Mouse (Mus musculus) lung, postnatal 0 days (tissue): Measurements from ENCODE around the gene Sumf2. TPM values are rescaled to one million over a fixed set of nuclear protein-coding genes. Genes with fewer than 3 reads are reported as not detected.
"Not testable (repeated sequence)": the region's sequence is repeated elsewhere in the genome, so short reads cannot be mapped to it uniquely, and the experiment has no call there.

Experiments used
- ATAC-seq: fragments of 200-750 bp; cut with Nextera tagmentation; 2 replicates; pipeline ENCODE4 v1.8.0; 2017; ENCODE audit warnings: moderate library complexity
- DNase-seq: peaks from one replicate; pipeline ENCODE4 v3.0.0-alpha.2; 2016; ENCODE audit warnings: low spot score
- H3K27ac ChIP-seq: fragments of 300-500 bp; sonication (generic); 2 replicates; pipeline ENCODE4 v1.5.1; 2014; ENCODE audit warnings: antibody characterized with exemption, mild to moderate bottlenecking, low read length, mixed read lengths
- H3K27me3 ChIP-seq: fragments of 300-500 bp; sonication (generic); replicated peaks from 2 replicates; pipeline ENCODE4 v1.6.1; 2014; ENCODE audit warnings: low read length, mixed read lengths; ENCODE audit not compliant: insufficient read depth
- H3K36me3 ChIP-seq: fragments of 300-500 bp; sonication (generic); 2 replicates; pipeline ENCODE4 v1.6.1; 2014; ENCODE audit warnings: low read length, mixed read lengths; ENCODE audit not compliant: insufficient read depth
- H3K4me1 ChIP-seq: fragments of 300-500 bp; sonication (generic); 2 replicates; pipeline ENCODE4 v1.6.1; 2014; ENCODE audit warnings: antibody characterized with exemption, low read depth, low read length, mixed read lengths; ENCODE audit not compliant: insufficient read depth
- H3K4me2 ChIP-seq: fragments of 300-500 bp; sonication (generic); replicated peaks from 2 replicates; pipeline ENCODE4 v1.6.1; 2014; ENCODE audit warnings: low read depth, mild to moderate bottlenecking, low read length, moderate library complexity, mixed read lengths
- H3K4me3 ChIP-seq: fragments of 300-500 bp; sonication (generic); 2 replicates; pipeline ENCODE4 v1.5.1; 2014; ENCODE audit warnings: low read depth, low read length
- H3K9ac ChIP-seq: fragments of 300-500 bp; sonication (generic); replicated peaks from 2 replicates; pipeline ENCODE4 v1.6.1; 2014; ENCODE audit warnings: low read depth, mild to moderate bottlenecking
- H3K9me3 ChIP-seq: fragments of 300-500 bp; sonication (generic); 2 replicates; pipeline ENCODE4 v1.6.1; 2016; ENCODE audit warnings: low read length, mixed read lengths
- CTCF ChIP-seq: IDR thresholded peaks from 2 replicates; pipeline ENCODE4 v1.5.1; 2016; ENCODE audit warnings: antibody characterized with exemption, mild to moderate bottlenecking
- EP300 ChIP-seq: IDR thresholded peaks from 2 replicates; pipeline ENCODE4 v1.6.1; 2016; ENCODE audit warnings: antibody characterized with exemption, mild to moderate bottlenecking, control low read depth
- WGBS: fragments of 180-500 bp; shearing (Covaris S2); extraction: QIAGEN DNeasy Blood & Tissue Kit; methylation state at CpG from one replicate; pipeline ENCODE4 v1.1.7; 2014; 5-methylcytosine and 5-hydroxymethylcytosine counted together
- polyA plus RNA-seq: library from polyadenylated mRNA; unstranded; fragments of >200 nt; fragmentation: Nextera tagmentation; extraction: Ambion mirVana; gene quantifications from 2 replicates; pipeline ENCODE4 v1.2.1, GENCODE M21; 2015

Gene Sumf2
- polyA plus RNA-seq, 1 experiment from 2014 or later = 25.5 TPM

DNA sequence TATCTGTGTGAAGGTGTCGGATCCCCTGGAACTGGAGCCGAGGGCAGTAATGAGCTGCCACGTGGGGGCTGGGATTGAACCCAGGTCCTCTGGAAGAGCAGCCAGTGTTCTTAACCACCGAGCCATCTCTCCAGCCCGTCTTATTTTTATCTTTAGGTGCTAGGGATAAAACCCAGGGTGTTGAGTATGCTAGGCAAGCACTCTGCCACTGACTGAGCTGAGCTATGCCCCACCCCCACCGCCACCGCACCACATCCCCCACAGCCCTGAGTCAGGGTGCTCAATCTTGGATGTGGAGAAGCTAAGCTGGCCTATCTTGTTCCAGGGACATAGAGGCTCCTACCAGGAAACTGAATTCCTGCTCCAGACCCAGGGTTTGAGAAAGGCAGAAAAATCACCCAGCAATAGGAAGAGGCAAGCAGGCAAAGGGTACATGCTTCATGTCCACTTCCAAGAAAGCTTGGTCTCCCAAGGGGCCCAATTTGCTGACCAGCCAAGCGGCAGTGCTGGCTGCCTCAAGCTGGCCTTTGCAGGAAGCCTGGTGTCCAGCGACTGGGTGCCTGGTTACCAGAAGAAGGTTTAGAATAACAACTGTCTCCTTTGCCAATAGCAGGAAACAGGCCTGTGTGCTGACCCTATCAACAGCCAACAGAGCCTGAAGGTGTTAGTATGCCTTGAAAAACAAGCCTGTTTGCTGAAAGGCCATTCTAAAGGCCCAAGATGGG is 31.1 kb downstream of the Sumf2 start:
- DNase-seq = no peak
- 61% methylated on average over 9 of the region's 9 CpGs for WGBS

DNA sequence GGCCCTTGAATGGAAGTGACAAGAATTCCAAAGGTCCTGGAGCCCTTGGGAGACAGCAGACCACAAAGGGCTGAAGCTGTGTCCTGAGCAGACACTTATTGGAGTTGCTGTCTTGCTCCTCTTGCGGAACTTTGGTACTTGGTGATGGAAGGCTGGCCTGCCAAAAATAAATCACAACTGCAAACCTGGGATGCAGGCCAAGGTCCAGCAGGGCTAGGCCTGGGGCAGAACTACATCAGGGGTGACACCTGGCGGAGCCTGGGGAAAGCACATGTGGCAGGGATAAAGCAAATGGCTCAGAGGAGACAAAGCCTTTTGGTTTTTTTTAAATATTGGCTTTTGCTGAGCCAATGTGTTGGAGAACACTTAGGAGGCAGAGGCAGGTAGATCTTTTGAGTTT is 32.2 kb downstream of the Sumf2 start:
- H3K27me3 ChIP-seq = no peaks in the 10 kb centered on the region
- H3K9me3 ChIP-seq = no peaks in the 10 kb centered on the region
- no peak overlapping the region for H3K4me3 ChIP-seq
- no peak overlapping the region for H3K27ac ChIP-seq
- no peak overlapping the region for H3K4me2 ChIP-seq
- ATAC-seq (peak; percentile 71), DNase-seq (peak; percentile 70)
- WGBS = 41% methylated on average over 2 of the region's 2 CpGs
- no peaks in the 10 kb centered on the region for H3K4me1 ChIP-seq
- peaks cover 15% of the 10 kb centered on the region for H3K36me3 ChIP-seq
- H3K9ac ChIP-seq = no peak overlapping the region
- TF ChIP-seq EP300 (no peak), CTCF (peak; percentile 72)

More for the DNA sequence above, 31.1 kb downstream of the Sumf2 start:
- Histone ChIP-seq H3K27ac (no peak overlapping the region), H3K4me2 (no peak overlapping the region), H3K9ac (no peak overlapping the region), H3K27me3 (no peaks in the 10 kb centered on the region), H3K4me3 (no peak overlapping the region), H3K4me1 (no peaks in the 10 kb centered on the region), H3K36me3 (peaks cover 10% of the 10 kb centered on the region; the same call in 1 of the 2 replicates), H3K9me3 (no peaks in the 10 kb centered on the region)
- TF ChIP-seq CTCF = no peak
- TF ChIP-seq EP300 = no peak
- no peak for ATAC-seq

DNA sequence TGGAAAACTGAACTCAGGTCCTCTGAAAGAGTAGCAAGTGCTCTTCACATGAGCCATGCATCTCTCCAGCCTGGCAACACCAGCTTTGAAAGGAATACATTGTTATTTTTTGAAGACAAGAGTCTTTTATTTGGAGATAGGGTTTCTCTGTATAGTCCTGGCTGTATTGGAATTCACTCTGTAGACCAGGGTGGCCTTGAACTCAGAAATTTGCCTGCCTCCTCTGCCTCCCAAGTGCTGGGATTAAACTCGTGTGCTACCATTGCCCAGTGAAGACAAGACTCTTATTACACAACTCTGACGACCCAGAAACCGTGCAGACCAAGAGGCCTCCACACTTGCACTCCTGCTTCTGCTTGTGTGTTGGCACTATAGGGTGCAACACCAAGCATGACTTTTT is 33.1 kb downstream of the Sumf2 start:
- no peak for DNase-seq
- no peak overlapping the region for H3K27ac ChIP-seq
- 61% methylated on average over 3 of the region's 3 CpGs for WGBS
- no peak for TF ChIP-seq EP300
- TF ChIP-seq CTCF = no peak
- no peaks in the 10 kb centered on the region for H3K27me3 ChIP-seq
- H3K4me2 ChIP-seq = no peak overlapping the region
- no peak overlapping the region for H3K4me3 ChIP-seq
- H3K9me3 ChIP-seq = no peaks in the 10 kb centered on the region
- H3K4me1 ChIP-seq = no peaks in the 10 kb centered on the region
- H3K36me3 ChIP-seq = peaks cover 19% of the 10 kb centered on the region
- no peak overlapping the region for H3K9ac ChIP-seq
- ATAC-seq = no peak

DNA sequence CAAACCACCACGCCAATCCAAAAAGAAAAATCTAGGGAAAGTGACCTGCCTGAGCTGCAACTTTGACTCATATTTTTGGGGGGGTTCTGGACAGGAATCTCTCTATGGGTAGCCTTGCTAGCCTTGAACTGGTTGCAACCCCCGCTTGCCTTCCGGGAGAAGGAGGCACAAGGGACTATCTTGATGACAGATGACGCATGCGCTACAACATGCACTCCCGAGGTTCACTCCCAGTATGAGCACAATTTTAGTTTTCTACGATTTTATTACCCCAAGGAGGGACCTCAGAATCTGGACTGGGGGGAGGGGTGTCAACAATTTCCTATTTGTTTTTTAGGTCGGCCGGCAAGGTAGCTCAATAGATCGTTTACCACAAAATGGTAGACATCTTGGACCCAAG is 39.5 kb downstream of the Sumf2 start:
- TF ChIP-seq EP300 (no peak), CTCF (no peak)
- H3K27ac ChIP-seq = peak overlapping the region; percentile 94
- peak overlapping the region; percentile 66; the same call in 1 of the 2 replicates for H3K9ac ChIP-seq
- peaks cover 9% of the 10 kb centered on the region; the same call in 1 of the 2 replicates for H3K36me3 ChIP-seq
- no peaks in the 10 kb centered on the region for H3K27me3 ChIP-seq
- H3K9me3 ChIP-seq = no peaks in the 10 kb centered on the region
- DNase-seq = peak; percentile 15
- peak overlapping the region; percentile 68 for H3K4me2 ChIP-seq
- ATAC-seq = no peak
- no peaks in the 10 kb centered on the region; the same call in 1 of the 2 replicates for H3K4me1 ChIP-seq
- H3K4me3 ChIP-seq = peak overlapping the region; percentile 61
- WGBS = 25% methylated on average over 10 of the region's 10 CpGs

DNA sequence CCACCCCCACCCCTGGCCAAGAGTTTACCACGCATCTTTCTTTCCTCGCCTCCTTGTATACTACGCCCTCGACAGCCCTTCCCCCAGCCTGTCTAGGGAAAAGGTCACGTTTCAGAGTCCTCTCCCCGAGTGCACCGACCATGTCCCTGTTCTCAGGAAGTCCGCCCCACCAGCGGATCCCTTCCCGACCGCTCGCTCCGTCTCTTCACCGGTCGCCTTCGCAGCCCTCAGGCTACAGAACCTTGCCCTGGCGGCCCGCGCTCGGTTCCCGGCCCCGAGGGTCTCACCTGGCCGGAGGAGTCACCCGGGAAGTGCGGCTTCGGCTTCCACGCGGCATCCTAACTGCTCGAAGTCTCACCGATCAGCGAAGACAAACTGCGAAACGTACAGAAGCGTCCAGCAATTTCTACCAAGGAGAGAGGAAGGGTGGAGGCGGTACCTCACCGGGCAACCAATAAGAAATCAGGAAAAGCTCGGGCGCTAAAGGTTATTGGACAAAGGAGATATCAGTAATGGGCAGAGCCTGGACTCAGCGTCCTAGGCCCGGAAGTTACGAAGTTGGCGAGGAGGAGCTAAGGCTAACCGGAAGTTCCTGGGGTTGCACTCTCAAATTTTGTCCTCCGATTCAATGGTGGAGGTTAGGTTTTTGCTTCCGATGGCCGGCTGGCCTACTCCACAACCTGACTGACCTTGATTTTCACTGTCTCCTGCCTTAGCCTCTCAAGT is 40.3 kb downstream of the Sumf2 start, which contains the start of gene Chchd2:
Gene Chchd2 (minus strand): TSS at position 560 of the 726 bp plus-strand sequence.
- Histone ChIP-seq H3K4me3 (peak within 1 kb of the TSS; percentile 61), H3K9ac (peak within 1 kb of the TSS; percentile 66), H3K4me2 (peak within 1 kb of the TSS; percentile 68), H3K27ac (peak within 1 kb of the TSS; percentile 94), H3K27me3 (no peaks in the 10 kb centered on the region), H3K9me3 (no peaks in the 10 kb centered on the region), H3K36me3 (peaks cover 9% of the 10 kb centered on the region; the same call in 1 of the 2 replicates), H3K4me1 (no peaks in the 10 kb centered on the region; the same call in 1 of the 2 replicates)
- under 1% methylated on average over 45 of the region's 46 CpGs for WGBS
- ATAC-seq = peak; percentile 100
- peak; percentile 76 for TF ChIP-seq EP300
- TF ChIP-seq CTCF = no peak
- peak; percentile 99 for DNase-seq

DNA sequence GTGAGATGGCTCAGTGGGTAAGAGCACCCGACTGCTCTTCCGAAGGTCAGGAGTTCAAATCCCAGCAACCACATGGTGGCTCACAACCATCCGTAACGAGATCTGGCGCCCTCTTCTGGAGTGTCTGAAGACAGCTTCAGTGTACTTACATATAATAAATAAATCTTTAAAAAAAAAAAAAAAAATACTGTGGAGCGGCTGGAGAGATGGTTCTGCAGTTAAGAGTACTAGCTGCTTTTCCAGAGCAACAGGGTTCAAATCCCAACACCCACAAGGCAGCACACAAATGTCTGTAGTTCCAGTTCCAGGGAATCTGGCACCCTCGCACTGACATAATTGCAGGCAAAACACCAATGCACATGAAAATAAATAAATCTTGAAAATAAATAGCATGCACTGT is 43.6 kb downstream of the Sumf2 start:
- not testable (repeated sequence) for H3K9ac ChIP-seq, H3K27ac ChIP-seq, H3K4me1 ChIP-seq, DNase-seq, H3K27me3 ChIP-seq, H3K4me3 ChIP-seq, H3K4me2 ChIP-seq, H3K36me3 ChIP-seq, ATAC-seq, H3K9me3 ChIP-seq
- 72% methylated on average over 3 of the region's 7 CpGs for WGBS
